Mouse (Mus musculus) heart, embryonic 12.5 days (tissue): ENCODE measurements at regions not wholly inside any gene's neighbourhood (a gene's known extent, or its start where the extent isn't known, plus 50 kb on each side); places are given as distances from the start of the nearest gene placed in this dataset.

Source experiments
- ATAC-seq: fragments of 200-750 bp; cut with Nextera tagmentation; 2 replicates; pipeline ENCODE4 v1.8.0; 2017; ENCODE audit warnings: moderate TSS enrichment, moderate library complexity; ENCODE audit not compliant: insufficient number of reproducible peaks, low FRiP score
- H3K27ac ChIP-seq: fragments of 300-500 bp; sonication (generic); 2 replicates; pipeline ENCODE4 v1.5.1; 2016; ENCODE audit warnings: mild to moderate bottlenecking, moderate library complexity; ENCODE audit not compliant: poor library complexity, severe bottlenecking
- H3K27me3 ChIP-seq: fragments of 300-500 bp; sonication (generic); replicated peaks from 2 replicates; pipeline ENCODE4 v1.6.1; 2016; ENCODE audit warnings: mild to moderate bottlenecking, moderate library complexity
- H3K36me3 ChIP-seq: fragments of 300-500 bp; sonication (generic); 2 replicates; pipeline ENCODE4 v1.6.1; 2016; ENCODE audit warnings: mild to moderate bottlenecking, moderate library complexity
- H3K4me1 ChIP-seq: fragments of 300-500 bp; sonication (generic); replicated peaks from 2 replicates; pipeline ENCODE4 v1.6.1; 2016; ENCODE audit warnings: mild to moderate bottlenecking
- H3K4me2 ChIP-seq: fragments of 300-500 bp; sonication (generic); 2 replicates; pipeline ENCODE4 v1.6.1; 2016; ENCODE audit warnings: mild to moderate bottlenecking, moderate library complexity
- H3K4me3 ChIP-seq: fragments of 300-500 bp; sonication (generic); 2 replicates; pipeline ENCODE4 v1.5.1; 2016; ENCODE audit warnings: mild to moderate bottlenecking
- H3K9ac ChIP-seq: fragments of 300-500 bp; sonication (generic); 2 replicates; pipeline ENCODE4 v1.6.1; 2016; ENCODE audit warnings: mild to moderate bottlenecking, moderate library complexity
- H3K9me3 ChIP-seq: fragments of 300-500 bp; sonication (generic); replicated peaks from 2 replicates; pipeline ENCODE4 v1.6.1; 2016; ENCODE audit warnings: mild to moderate bottlenecking, moderate library complexity
- WGBS: fragments of 180-500 bp; shearing (Covaris S2); methylation state at CpG from one replicate; pipeline ENCODE4 v1.1.7; 2016; 5-methylcytosine and 5-hydroxymethylcytosine counted together

GRCm38 (mm10) chr12:71456900-71457299 is 147.2 kb downstream of the Dact1 start:
- H3K27ac ChIP-seq = no peak overlapping the region
- 73% methylated on average over 6 of the region's 6 CpGs for WGBS
- no peak overlapping the region for H3K4me3 ChIP-seq
- H3K9me3 ChIP-seq = no peaks in the 10 kb centered on the region
- H3K9ac ChIP-seq = no peak overlapping the region
- H3K27me3 ChIP-seq = no peaks in the 10 kb centered on the region
- H3K4me2 ChIP-seq = no peak overlapping the region
- no peak for ATAC-seq
- H3K4me1 ChIP-seq = peaks cover 7% of the 10 kb centered on the region; the same call in 1 of the 2 replicates
- no peaks in the 10 kb centered on the region for H3K36me3 ChIP-seq

GRCm38 (mm10) chr12:71458559-71459176 is 149.0 kb downstream of the Dact1 start:
- no peaks in the 10 kb centered on the region for H3K27me3 ChIP-seq
- H3K4me1 ChIP-seq = peaks cover 7% of the 10 kb centered on the region; the same call in 1 of the 2 replicates
- H3K4me2 ChIP-seq = no peak overlapping the region
- 65% methylated on average over 12 of the region's 12 CpGs for WGBS
- H3K4me3 ChIP-seq = no peak overlapping the region
- H3K27ac ChIP-seq = no peak overlapping the region
- H3K9ac ChIP-seq = no peak overlapping the region
- no peak for ATAC-seq
- no peaks in the 10 kb centered on the region for H3K9me3 ChIP-seq
- no peaks in the 10 kb centered on the region for H3K36me3 ChIP-seq

GRCm38 (mm10) chr12:71460643-71461042 is 151.0 kb downstream of the Dact1 start:
- H3K27ac ChIP-seq = no peak overlapping the region
- WGBS = 68% methylated on average over 6 of the region's 6 CpGs
- H3K9me3 ChIP-seq = no peaks in the 10 kb centered on the region
- H3K4me2 ChIP-seq = no peak overlapping the region
- H3K27me3 ChIP-seq = 0 out of 2 replicates have a peak, but pooled peaks cover 3% of the 10 kb centered on the region
- no peaks in the 10 kb centered on the region for H3K36me3 ChIP-seq
- H3K4me3 ChIP-seq = no peak overlapping the region
- H3K9ac ChIP-seq = no peak overlapping the region
- ATAC-seq = no peak
- peaks cover 7% of the 10 kb centered on the region; the same call in 1 of the 2 replicates for H3K4me1 ChIP-seq

DNA sequence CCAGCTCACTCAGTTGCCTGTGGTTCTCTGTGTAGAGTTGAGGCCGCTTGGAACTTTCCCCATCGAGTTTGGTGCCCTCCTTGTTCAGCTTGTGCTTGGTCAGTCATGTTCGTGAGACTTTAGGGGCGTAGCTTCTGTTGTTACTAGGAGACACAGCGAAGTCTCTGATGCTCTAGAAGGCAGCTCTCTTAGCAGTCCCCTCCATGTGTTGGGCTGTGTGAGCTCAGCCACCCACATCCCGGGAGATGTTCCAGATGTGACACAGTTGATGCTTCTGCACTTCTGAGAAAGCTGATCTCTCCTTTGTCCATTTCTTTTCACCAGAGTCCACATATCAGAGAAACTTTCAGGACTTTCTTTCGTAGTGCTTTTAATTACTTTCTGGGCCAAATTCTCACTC is 158.1 kb downstream of the Dact1 start:
- Histone ChIP-seq H3K27ac (no peak overlapping the region), H3K9ac (no peak overlapping the region), H3K4me2 (no peak overlapping the region), H3K4me1 (peaks cover 10% of the 10 kb centered on the region; the same call in 1 of the 2 replicates), H3K36me3 (no peaks in the 10 kb centered on the region), H3K27me3 (peaks cover 16% of the 10 kb centered on the region; the same call in 1 of the 2 replicates), H3K4me3 (no peak overlapping the region), H3K9me3 (no peaks in the 10 kb centered on the region)
- no peak for ATAC-seq
- 72% methylated on average over 7 of the region's 7 CpGs for WGBS

DNA sequence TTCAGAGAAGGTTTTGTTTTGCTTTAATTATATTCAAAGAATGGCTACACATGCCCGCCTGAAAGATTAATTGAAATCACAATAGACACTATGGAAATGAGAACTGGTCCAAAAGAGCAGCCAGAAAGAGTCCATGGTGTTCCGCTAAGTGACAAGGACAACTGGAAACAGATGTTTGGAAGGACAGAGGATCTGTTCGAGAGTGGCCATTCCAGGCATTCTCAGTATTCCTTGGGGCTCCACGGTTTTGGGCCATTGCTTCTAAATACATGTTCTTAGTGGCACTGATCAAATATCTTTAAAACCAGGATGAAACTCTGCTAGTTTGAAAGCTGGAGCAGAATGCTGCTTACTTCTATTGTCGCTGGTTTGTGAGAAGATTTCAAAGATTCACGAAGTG is 158.6 kb downstream of the Dact1 start:
- H3K9me3 ChIP-seq = no peaks in the 10 kb centered on the region
- ATAC-seq = no peak
- H3K36me3 ChIP-seq = no peaks in the 10 kb centered on the region
- no peak overlapping the region for H3K4me2 ChIP-seq
- H3K27me3 ChIP-seq = peaks cover 16% of the 10 kb centered on the region; the same call in 1 of the 2 replicates
- H3K4me1 ChIP-seq = peaks cover 10% of the 10 kb centered on the region; the same call in 1 of the 2 replicates
- no peak overlapping the region for H3K9ac ChIP-seq
- H3K4me3 ChIP-seq = no peak overlapping the region
- 65% methylated on average over 6 of the region's 6 CpGs for whole genome bisulfite sequencing
- H3K27ac ChIP-seq = no peak overlapping the region

DNA sequence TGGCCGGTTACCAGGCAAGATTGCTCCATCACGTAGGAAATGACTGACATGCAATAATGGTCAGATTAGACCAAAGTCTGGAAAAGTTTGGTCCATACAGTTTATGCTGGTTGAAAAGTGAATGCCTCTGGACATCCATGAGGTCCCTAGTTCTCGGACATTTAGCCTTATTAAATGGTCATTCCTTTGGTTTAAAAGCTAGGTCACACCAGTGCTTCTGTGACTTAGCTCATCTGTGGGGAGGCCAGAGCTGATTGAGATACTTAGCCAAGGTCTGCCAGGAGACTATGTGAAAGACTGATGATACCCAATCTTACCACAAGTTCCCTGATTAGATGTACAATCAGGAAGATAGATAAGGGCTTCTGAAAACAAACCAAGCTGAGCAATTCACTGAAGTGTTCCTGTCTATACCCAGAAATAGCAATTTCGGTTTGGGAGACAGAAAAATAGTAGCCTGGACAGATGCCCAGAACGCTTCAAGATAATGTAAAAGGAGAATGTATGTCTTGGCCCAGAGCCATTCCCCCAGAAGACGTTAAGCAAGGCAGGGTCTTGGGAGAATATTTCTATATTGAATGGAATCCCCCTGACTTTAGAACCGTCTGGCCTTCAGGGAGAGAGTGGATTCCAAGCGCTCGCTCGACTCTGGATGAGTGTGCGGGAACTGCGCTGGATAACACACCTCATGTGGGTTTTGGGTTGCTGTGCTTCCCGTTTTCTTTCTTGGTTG is 161.5 kb downstream of the Dact1 start:
- no peak overlapping the region for H3K27ac ChIP-seq
- peaks cover 12% of the 10 kb centered on the region; the same call in 1 of the 2 replicates for H3K27me3 ChIP-seq
- no peaks in the 10 kb centered on the region for H3K36me3 ChIP-seq
- WGBS = 46% methylated on average over 13 of the region's 13 CpGs
- H3K4me1 ChIP-seq = peaks cover 20% of the 10 kb centered on the region
- ATAC-seq = peak; percentile 42; the same call in 1 of the 2 replicates
- H3K4me3 ChIP-seq = no peak overlapping the region
- no peaks in the 10 kb centered on the region for H3K9me3 ChIP-seq
- no peak overlapping the region for H3K9ac ChIP-seq
- H3K4me2 ChIP-seq = no peak overlapping the region

DNA sequence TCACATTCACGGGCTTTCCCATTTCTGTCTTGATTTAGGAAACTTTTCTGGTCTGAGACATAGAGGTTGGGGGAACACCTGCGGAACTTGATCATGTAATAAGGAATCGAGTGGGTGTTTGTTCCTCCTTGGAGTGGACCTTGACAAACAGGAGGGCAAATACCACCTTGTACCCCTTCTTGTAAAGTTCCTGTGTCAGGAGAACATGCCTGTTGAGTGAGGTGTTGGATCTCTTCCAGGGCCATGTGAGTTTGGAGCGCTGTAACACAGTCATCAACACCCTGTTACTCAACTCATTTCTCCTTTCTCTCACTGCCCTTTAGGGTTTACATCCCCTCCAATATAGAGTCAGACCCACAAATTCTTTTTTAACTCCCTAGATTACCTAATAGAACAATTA is 162.0 kb downstream of the Dact1 start:
- Histone ChIP-seq H3K4me1 (peaks cover 22% of the 10 kb centered on the region), H3K9me3 (no peaks in the 10 kb centered on the region), H3K27ac (no peak overlapping the region), H3K27me3 (0 out of 2 replicates have a peak, but pooled peaks cover 6% of the 10 kb centered on the region), H3K4me3 (no peak overlapping the region), H3K4me2 (no peak overlapping the region), H3K9ac (no peak overlapping the region), H3K36me3 (no peaks in the 10 kb centered on the region)
- 72% methylated on average over 4 of the region's 4 CpGs for WGBS
- no peak for ATAC-seq

DNA sequence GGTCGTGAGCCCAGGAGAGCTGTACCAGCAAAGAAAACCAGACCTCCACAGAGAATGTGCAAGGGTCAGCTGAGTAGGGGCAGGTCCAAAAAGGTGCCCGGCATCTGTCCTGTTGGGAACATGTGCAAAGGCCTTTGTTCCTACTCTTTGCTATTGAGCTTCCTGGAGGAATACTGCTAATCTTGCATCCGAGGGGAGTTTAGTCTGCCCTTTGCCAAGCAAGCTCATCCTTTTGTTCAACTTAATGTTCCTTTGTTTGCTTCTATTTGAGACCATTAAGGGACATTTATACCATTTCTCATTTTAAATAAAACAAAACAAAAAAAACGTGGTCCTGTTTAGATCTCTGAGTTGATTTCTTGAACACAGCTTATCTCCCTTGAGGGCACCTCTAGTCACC is 166.6 kb downstream of the Dact1 start:
- H3K4me3 ChIP-seq = no peak overlapping the region
- no peak overlapping the region for H3K4me2 ChIP-seq
- 35% methylated on average over 4 of the region's 4 CpGs for WGBS
- no peak for ATAC-seq
- no peak overlapping the region for H3K27ac ChIP-seq
- no peak overlapping the region for H3K9ac ChIP-seq
- H3K27me3 ChIP-seq = no peaks in the 10 kb centered on the region
- no peaks in the 10 kb centered on the region for H3K36me3 ChIP-seq
- H3K9me3 ChIP-seq = no peaks in the 10 kb centered on the region
- peaks cover 38% of the 10 kb centered on the region for H3K4me1 ChIP-seq

- Histone ChIP-seq H3K27me3 (no peaks in the 10 kb centered on the region), H3K36me3 (no peaks in the 10 kb centered on the region), H3K9me3 (no peaks in the 10 kb centered on the region), H3K4me1 (peaks cover 37% of the 10 kb centered on the region), H3K9ac (no peak overlapping the region), H3K4me2 (no peak overlapping the region), H3K27ac (no peak overlapping the region), H3K4me3 (no peak overlapping the region)
- ATAC-seq = no peak
- WGBS = 40% methylated on average over 5 of the region's 5 CpGs
Observed at GRCm38 (mm10) chr12:71477691-71478090, 168.0 kb downstream of the Dact1 start.

- H3K27ac ChIP-seq = no peak overlapping the region
- peaks cover 38% of the 10 kb centered on the region for H3K4me1 ChIP-seq
- no peak overlapping the region for H3K9ac ChIP-seq
- WGBS = 62% methylated on average over 6 of the region's 6 CpGs
- H3K36me3 ChIP-seq = no peaks in the 10 kb centered on the region
- H3K27me3 ChIP-seq = no peaks in the 10 kb centered on the region
- H3K4me2 ChIP-seq = no peak overlapping the region
- ATAC-seq = no peak
- H3K4me3 ChIP-seq = no peak overlapping the region
- no peaks in the 10 kb centered on the region for H3K9me3 ChIP-seq
Observed at GRCm38 (mm10) chr12:71481371-71481770, 171.7 kb downstream of the Dact1 start.

DNA sequence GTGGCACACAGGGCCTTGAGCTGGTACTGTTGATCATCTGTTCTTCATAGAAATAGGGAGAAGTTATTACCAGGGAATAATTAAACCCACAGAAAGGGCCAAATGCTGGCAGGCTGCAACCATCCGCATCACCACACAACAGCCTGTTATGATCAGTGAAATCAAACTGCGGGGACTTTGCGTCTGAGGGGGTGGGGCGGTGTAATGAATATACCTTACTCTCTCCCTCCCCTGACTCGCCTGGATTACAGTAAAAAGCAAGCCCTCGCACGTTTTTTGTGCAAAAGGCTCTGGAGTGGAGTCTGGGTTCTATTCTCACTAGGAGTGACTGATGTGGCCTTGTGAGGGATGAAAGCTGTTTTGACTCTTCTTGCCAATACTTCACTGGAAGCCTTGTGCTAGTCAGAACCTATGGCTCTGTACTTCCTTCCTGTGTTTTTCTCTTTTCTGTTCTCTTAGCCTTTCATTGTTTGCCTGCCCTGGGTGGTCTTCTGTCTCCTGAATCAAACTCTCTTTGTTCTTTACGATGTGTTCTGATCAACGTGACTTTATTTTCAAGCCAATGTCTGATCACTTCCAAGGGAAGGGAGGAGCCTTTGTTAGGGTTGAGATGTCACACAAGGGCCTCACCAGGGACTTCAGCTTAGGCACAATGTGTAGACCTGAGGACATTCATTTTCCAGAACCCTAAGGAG is 172.4 kb downstream of the Dact1 start:
- H3K27me3 ChIP-seq = no peaks in the 10 kb centered on the region
- H3K4me1 ChIP-seq = peaks cover 38% of the 10 kb centered on the region
- ATAC-seq = no peak
- H3K4me2 ChIP-seq = no peak overlapping the region
- 73% methylated on average over 9 of the region's 9 CpGs for whole genome bisulfite sequencing
- no peak overlapping the region for H3K9ac ChIP-seq
- no peaks in the 10 kb centered on the region for H3K9me3 ChIP-seq
- no peak overlapping the region for H3K27ac ChIP-seq
- H3K4me3 ChIP-seq = no peak overlapping the region
- no peaks in the 10 kb centered on the region for H3K36me3 ChIP-seq
